ENCODE assay signal across 8 mouse cellular contexts in genomic region chr17:28313880-28314225, GRCm38 (mm10). TPM values are rescaled to one million over a fixed set of nuclear protein-coding genes. Genes with fewer than 3 reads are reported as not detected.
A peak's percentile ranks its signal among the peaks of the same experiment; 100 is the strongest.
DNase-seq lines count a peak whose midpoint lies in the region; ATAC-seq lines count a peak whose summit lies in the region.

No protein-coding gene starts in this region.

- H3K4me2 ChIP-seq in lung, embryonic 15.5 days = peak overlapping the region; percentile 75
- peak overlapping the region; percentile 73 for H3K4me2 ChIP-seq in intestine, embryonic 14.5 days (ENCODE audit: low read length)
- H3K4me2 ChIP-seq in neural tube, embryonic 12.5 days (replicated peaks) = peak overlapping the region; percentile 93

- peak overlapping the region; percentile 81 for H3K9ac ChIP-seq in lung, embryonic 15.5 days
- H3K9ac ChIP-seq in intestine, embryonic 14.5 days (ENCODE audit: low read length) = peak overlapping the region; percentile 82
- H3K9ac ChIP-seq in neural tube, embryonic 12.5 days = peak overlapping the region; percentile 87

- H3K4me3 ChIP-seq in lung, embryonic 15.5 days = peak overlapping the region; percentile 69
- peak overlapping the region; percentile 94 for H3K4me3 ChIP-seq in embryonic facial prominence, embryonic 10.5 days
- peak overlapping the region; percentile 55 for H3K4me3 ChIP-seq in intestine, embryonic 14.5 days (ENCODE audit: low read depth, low read length)
- H3K4me3 ChIP-seq in neural tube, embryonic 12.5 days = peak overlapping the region; percentile 83

- peaks cover 17% of the 10 kb centered on the region for H3K4me1 ChIP-seq in lung, embryonic 15.5 days
- peaks cover 46% of the 10 kb centered on the region for H3K4me1 ChIP-seq in embryonic facial prominence, embryonic 10.5 days
- H3K4me1 ChIP-seq in intestine, embryonic 14.5 days (replicated peaks; ENCODE audit: control insufficient read depth, insufficient read depth, low read length) = peaks cover 9% of the 10 kb centered on the region; the same call in 1 of the 2 replicates
- H3K4me1 ChIP-seq in neural tube, embryonic 12.5 days = peaks cover 10% of the 10 kb centered on the region

- H3K9me3 ChIP-seq in lung, embryonic 15.5 days = no peaks in the 10 kb centered on the region
- no peaks in the 10 kb centered on the region for H3K9me3 ChIP-seq in embryonic facial prominence, embryonic 10.5 days
- no peaks in the 10 kb centered on the region for H3K9me3 ChIP-seq in intestine, embryonic 14.5 days (ENCODE audit: control insufficient read depth, low read length)
- no peaks in the 10 kb centered on the region for H3K9me3 ChIP-seq in neural tube, embryonic 12.5 days

- H3K27me3 ChIP-seq in lung, embryonic 15.5 days = no peaks in the 10 kb centered on the region
- no peaks in the 10 kb centered on the region for H3K27me3 ChIP-seq in embryonic facial prominence, embryonic 10.5 days (replicated peaks; ENCODE audit: low read depth, poor library complexity, severe bottlenecking)
- H3K27me3 ChIP-seq in intestine, embryonic 14.5 days (replicated peaks; ENCODE audit: control insufficient read depth, insufficient read depth, low read length) = no peaks in the 10 kb centered on the region
- no peaks in the 10 kb centered on the region for H3K27me3 ChIP-seq in neural tube, embryonic 12.5 days (replicated peaks)

- peaks cover 28% of the 10 kb centered on the region for H3K36me3 ChIP-seq in lung, embryonic 15.5 days
- H3K36me3 ChIP-seq in embryonic facial prominence, embryonic 10.5 days (replicated peaks) = peaks cover 35% of the 10 kb centered on the region
- peaks cover 32% of the 10 kb centered on the region for H3K36me3 ChIP-seq in intestine, embryonic 14.5 days (ENCODE audit: control insufficient read depth, insufficient read depth, low read length)
- peaks cover 28% of the 10 kb centered on the region for H3K36me3 ChIP-seq in neural tube, embryonic 12.5 days

- ATAC-seq in lung, embryonic 15.5 days (ENCODE audit: borderline replicate concordance, extremely low read depth, low FRiP score, low TSS enrichment) = peak; percentile 32
- ATAC-seq in intestine, embryonic 14.5 days (replicated peaks; ENCODE audit: low FRiP score, low TSS enrichment, low read depth) = peak; percentile 3; the same call in 1 of the 2 replicates
- peak; percentile 25; the same call in 1 of the 2 replicates for ATAC-seq in neural tube, embryonic 12.5 days (ENCODE audit: low FRiP score, low read depth)

- WGBS in lung, embryonic 15.5 days = under 1% methylated on average over 11 of the region's 11 CpGs
- WGBS in embryonic facial prominence, embryonic 10.5 days = 3% methylated on average over 11 of the region's 11 CpGs
- WGBS in intestine, embryonic 14.5 days = 1% methylated on average over 11 of the region's 11 CpGs
- WGBS in neural tube, embryonic 12.5 days = 3% methylated on average over 11 of the region's 11 CpGs

- peak overlapping the region; percentile 93 for H3K27ac ChIP-seq in lung, embryonic 15.5 days
- H3K27ac ChIP-seq in embryonic facial prominence, embryonic 10.5 days (replicated peaks) = peak overlapping the region; percentile 96
- H3K27ac ChIP-seq in intestine, embryonic 14.5 days (ENCODE audit: low read depth) = peak overlapping the region; percentile 81
- H3K27ac ChIP-seq in neural tube, embryonic 12.5 days = peak overlapping the region; percentile 79; the same call in 1 of the 2 replicates

- DNase-seq in lung, adult 18-20 months = no peak
- DNase-seq in embryonic facial prominence, embryonic 10.5 days (ENCODE audit: low spot score) = no peak
- DNase-seq in intestine, embryonic 14.5 days (ENCODE audit: low spot score) = no peak
- no peak for DNase-seq in layer of hippocampus, adult 9-11 months
- no peak for DNase-seq in natural killer cell, adult 2 months (ENCODE audit: low spot score in 2 of 2)
- no peak for DNase-seq in cerebellum, adult 9-11 months

RNA-seq across cellular contexts. Expression of gene Fance, which starts 0.5 kb away (rescaled TPM):
- 32.8 and 33.3 TPM in 2 replicates for polyA plus RNA-seq in lung, embryonic 15.5 days (2015; fragmentation: Nextera tagmentation; extraction: Ambion mirVana)
- 28.4 and 30.9 TPM in 2 replicates for polyA plus RNA-seq in embryonic facial prominence, embryonic 10.5 days (2016; fragmentation: Nextera tagmentation; extraction: Ambion mirVana)
- polyA plus RNA-seq in intestine, embryonic 14.5 days (2014; fragmentation: Nextera tagmentation; extraction: Ambion mirVana) = 27.3 and 33.7 TPM in 2 replicates
- 31.0 and 31.2 TPM in 2 replicates for polyA plus RNA-seq in neural tube, embryonic 12.5 days (2016; fragmentation: Nextera tagmentation; extraction: Ambion mirVana)

RNA-seq across cellular contexts. Expression of gene Rpl10a, which starts 14.4 kb away (rescaled TPM):
- polyA plus RNA-seq in lung, embryonic 15.5 days (2015; fragmentation: Nextera tagmentation; extraction: Ambion mirVana) = 606 and 658 TPM in 2 replicates
- polyA plus RNA-seq in embryonic facial prominence, embryonic 10.5 days (2016; fragmentation: Nextera tagmentation; extraction: Ambion mirVana) = 539 and 546 TPM in 2 replicates
- polyA plus RNA-seq in intestine, embryonic 14.5 days (2014; fragmentation: Nextera tagmentation; extraction: Ambion mirVana) = 909 and 955 TPM in 2 replicates
- polyA plus RNA-seq in neural tube, embryonic 12.5 days (2016; fragmentation: Nextera tagmentation; extraction: Ambion mirVana) = 341 and 353 TPM in 2 replicates

RNA-seq across cellular contexts. Expression of gene Tead3, which starts 36.8 kb away (rescaled TPM):
- 10.9 and 11.5 TPM in 2 replicates for polyA plus RNA-seq in lung, embryonic 15.5 days (2015; fragmentation: Nextera tagmentation; extraction: Ambion mirVana)
- 8.4 and 9.2 TPM in 2 replicates for polyA plus RNA-seq in embryonic facial prominence, embryonic 10.5 days (2016; fragmentation: Nextera tagmentation; extraction: Ambion mirVana)
- polyA plus RNA-seq in intestine, embryonic 14.5 days (2014; fragmentation: Nextera tagmentation; extraction: Ambion mirVana) = 12.0 and 13.3 TPM in 2 replicates
- 3.5 and 4.8 TPM in 2 replicates for polyA plus RNA-seq in neural tube, embryonic 12.5 days (2016; fragmentation: Nextera tagmentation; extraction: Ambion mirVana)

RNA-seq across cellular contexts. Expression of gene Tulp1, which starts 51.2 kb away (rescaled TPM):
- 6.0 and 6.2 TPM in 2 replicates for polyA plus RNA-seq in lung, embryonic 15.5 days (2015; fragmentation: Nextera tagmentation; extraction: Ambion mirVana)
- 3.4 and 4.9 TPM in 2 replicates for polyA plus RNA-seq in embryonic facial prominence, embryonic 10.5 days (2016; fragmentation: Nextera tagmentation; extraction: Ambion mirVana)
- polyA plus RNA-seq in intestine, embryonic 14.5 days (2014; fragmentation: Nextera tagmentation; extraction: Ambion mirVana) = 3.7 and 4.0 TPM in 2 replicates
- 3.0 and 5.1 TPM in 2 replicates for polyA plus RNA-seq in neural tube, embryonic 12.5 days (2016; fragmentation: Nextera tagmentation; extraction: Ambion mirVana)
